8 mouse cellular contexts compared by ENCODE assay signal in genomic region chr8:26351643-26352540, GRCm38 (mm10).
DNase-seq lines count a peak whose midpoint lies in the region; ATAC-seq lines count a peak whose summit lies in the region.
"Had no signal": no experiment of that assay in that cellular context is flagged by ENCODE, and none has a peak within 500 bp of the region (broad histone marks: within the 10 kb centered on the region; RNA-seq: fewer than 3 reads in every experiment).

No protein-coding gene starts in this region.

- ATAC-seq in intestine, embryonic 14.5 days (replicated peaks; ENCODE audit: low FRiP score, low TSS enrichment, low read depth) = peak; percentile 77
- peak; percentile 76 for ATAC-seq in limb, embryonic 11.5 days (ENCODE audit: insufficient number of reproducible peaks, low FRiP score, low TSS enrichment, low read depth)
- peak; percentile 78 for ATAC-seq in neural tube, embryonic 13.5 days (ENCODE audit: low read depth)

- peak; percentile 77 for DNase-seq in brain, adult 2 months (ENCODE audit: low read depth, low spot score)
- DNase-seq in embryo, embryonic 11 days = peak; percentile 75
- peak; percentile 66 for DNase-seq in gonadal fat pad, adult 2 months (ENCODE audit: low read depth)
- peak; percentile 87 for DNase-seq in intestine, embryonic 14.5 days (ENCODE audit: low spot score)
- peak; percentile 73 for DNase-seq in limb, embryonic 11.5 days (ENCODE audit: low spot score)
- DNase-seq in yolk sac, embryonic 10.5 days (ENCODE audit: low spot score) = peak; percentile 16

- H3K36me3 ChIP-seq in intestine, embryonic 14.5 days (ENCODE audit: control insufficient read depth, insufficient read depth, low read length) = no peaks in the 10 kb centered on the region
- no peaks in the 10 kb centered on the region for H3K36me3 ChIP-seq in limb, embryonic 11.5 days (ENCODE audit: control insufficient read depth, insufficient read depth, low read length)
- no peaks in the 10 kb centered on the region for H3K36me3 ChIP-seq in neural tube, embryonic 13.5 days

- peak overlapping the region; percentile 88 for H3K27ac ChIP-seq in intestine, embryonic 14.5 days (ENCODE audit: low read depth)
- H3K27ac ChIP-seq in limb, embryonic 11.5 days (replicated peaks; ENCODE audit: low read depth, low read length) = no peak overlapping the region
- peak overlapping the region; percentile 78 for H3K27ac ChIP-seq in neural tube, embryonic 13.5 days (replicated peaks)

- H3K27me3 ChIP-seq in intestine, embryonic 14.5 days (replicated peaks; ENCODE audit: control insufficient read depth, insufficient read depth, low read length) = no peaks in the 10 kb centered on the region
- H3K27me3 ChIP-seq in limb, embryonic 11.5 days (ENCODE audit: control insufficient read depth, insufficient read depth, low read length) = no peaks in the 10 kb centered on the region
- peaks cover 16% of the 10 kb centered on the region; the same call in 1 of the 2 replicates for H3K27me3 ChIP-seq in neural tube, embryonic 13.5 days

- H3K9ac ChIP-seq in intestine, embryonic 14.5 days (ENCODE audit: low read length) = no peak overlapping the region
- H3K9ac ChIP-seq in limb, embryonic 11.5 days (ENCODE audit: low read length) = no peak overlapping the region
- H3K9ac ChIP-seq in neural tube, embryonic 13.5 days = peak overlapping the region; percentile 48

- WGBS in intestine, embryonic 14.5 days = 11% methylated on average over 21 of the region's 21 CpGs
- 13% methylated on average over 21 of the region's 21 CpGs for WGBS in limb, embryonic 11.5 days
- 21% methylated on average over 21 of the region's 21 CpGs for WGBS in neural tube, embryonic 13.5 days

- peak overlapping the region; percentile 57 for H3K4me2 ChIP-seq in intestine, embryonic 14.5 days (ENCODE audit: low read length)
- H3K4me2 ChIP-seq in limb, embryonic 11.5 days (ENCODE audit: low read depth, severe bottlenecking) = peak overlapping the region; percentile 53
- peak overlapping the region; percentile 54 for H3K4me2 ChIP-seq in neural tube, embryonic 13.5 days

- H3K4me3 ChIP-seq in intestine, embryonic 14.5 days (ENCODE audit: low read depth, low read length) = peak overlapping the region; percentile 23
- H3K4me3 ChIP-seq in limb, embryonic 11.5 days (ENCODE audit: low read depth, low read length) = peak overlapping the region; percentile 15; the same call in 1 of the 2 replicates
- peak overlapping the region; percentile 26 for H3K4me3 ChIP-seq in neural tube, embryonic 13.5 days
- H3K4me3 ChIP-seq: erythroblast, embryonic 14.5 days had no signal

- peaks cover 44% of the 10 kb centered on the region for H3K4me1 ChIP-seq in intestine, embryonic 14.5 days (replicated peaks; ENCODE audit: control insufficient read depth, insufficient read depth, low read length)
- peaks cover 18% of the 10 kb centered on the region; the same call in 1 of the 2 replicates for H3K4me1 ChIP-seq in limb, embryonic 11.5 days (ENCODE audit: control insufficient read depth, insufficient read depth, low read length)
- peaks cover 26% of the 10 kb centered on the region for H3K4me1 ChIP-seq in neural tube, embryonic 13.5 days (replicated peaks)

- no peaks in the 10 kb centered on the region for H3K9me3 ChIP-seq in intestine, embryonic 14.5 days (ENCODE audit: control insufficient read depth, low read length)
- H3K9me3 ChIP-seq in limb, embryonic 11.5 days (ENCODE audit: control insufficient read depth, low read length) = no peaks in the 10 kb centered on the region
- no peaks in the 10 kb centered on the region for H3K9me3 ChIP-seq in neural tube, embryonic 13.5 days

Comparison
In these comparisons a context has a peak if more than half of its experiments do, and no peak if none do; other contexts are left out.
1. DNase-seq: peak in every context shown above with its lines; median percentile 87 in intestine, embryonic 14.5 days; 77 in brain, adult 2 months; 75 in embryo, embryonic 11 days; 73 in limb, embryonic 11.5 days; 66 in gonadal fat pad, adult 2 months; 16 in yolk sac, embryonic 10.5 days.